Mouse (Mus musculus) v-Abl transformed pro-B cells (cell line): Measurements from ENCODE around the gene Cnrip1.

Experiments
- in situ Hi-C, 2 experiments: fragments of 400-800 bp; cut with MboI; formaldehyde crosslinking; loops; one replicate each; pipeline ENCODE4 v1.15.1; 2025; ENCODE audit not compliant: unreplicated experiment in 2 of 2

Cnrip1 gene

GRCm38 (mm10) chr11:17086106-17086505 is 34.7 kb downstream of the Cnrip1 start:
- in situ Hi-C loops = no loop called here

- in situ Hi-C loops = no loop called here
Observed at GRCm38 (mm10) chr11:17106936-17107335, 55.5 kb downstream of the Cnrip1 start.

- in situ Hi-C loops = no loop called here
Observed at GRCm38 (mm10) chr11:17107359-17107758, 56.0 kb downstream of the Cnrip1 start.

GRCm38 (mm10) chr11:17112419-17113090 is 61.2 kb downstream of the Cnrip1 start:
- in situ Hi-C loops = no loop called here

GRCm38 (mm10) chr11:17126418-17126817 is 75.0 kb downstream of the Cnrip1 start:
- in situ Hi-C loops = no loop called here
